Mouse (Mus musculus) brain, adult 2 months (tissue): Measurements from ENCODE around the gene Nckap1l.
"Not testable (repeated sequence)": the region's sequence is repeated elsewhere in the genome, so short reads cannot be mapped to it uniquely, and the experiment has no call there.

Source experiments
- DNase-seq: peaks from one replicate; pipeline ENCODE4 v3.0.0; 2011; ENCODE audit warnings: low read depth, low spot score

Nckap1l gene

DNA sequence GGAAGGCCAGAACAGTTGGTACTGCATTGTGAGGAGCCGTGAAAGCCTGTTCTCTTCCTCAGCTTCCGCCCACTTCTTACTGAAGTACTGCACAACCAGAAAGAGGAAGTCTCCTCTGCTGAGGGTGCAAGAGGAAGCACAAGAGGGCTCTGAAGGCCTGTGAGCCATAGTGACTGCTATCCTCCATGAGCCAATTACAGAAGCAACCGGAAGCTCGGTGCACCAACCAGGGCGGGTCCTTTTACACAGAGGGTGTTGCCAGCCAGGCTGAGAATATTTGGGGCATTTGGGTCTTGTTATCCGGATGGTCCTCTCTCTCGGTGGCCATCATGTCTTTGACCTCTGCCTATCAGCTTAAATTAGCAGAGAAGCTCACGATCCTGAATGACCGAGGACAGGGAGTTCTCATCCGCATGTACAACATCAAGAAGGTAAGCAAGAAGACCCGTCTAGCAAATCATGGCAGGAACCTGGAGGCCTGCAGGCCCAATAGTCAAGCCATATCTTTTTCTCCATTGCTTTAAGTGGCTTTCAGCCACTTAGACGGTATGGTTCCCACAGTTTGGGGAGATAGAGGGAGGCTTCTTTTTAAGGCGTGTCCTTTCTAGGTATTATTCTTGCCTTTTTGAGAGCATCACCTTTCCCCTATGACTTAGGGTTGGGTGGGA is at the start of gene Nckap1l:
Gene Nckap1l (plus strand): TSS at position 244 of the 668 bp plus-strand sequence.
- peak; percentile 58 for DNase-seq

DNA sequence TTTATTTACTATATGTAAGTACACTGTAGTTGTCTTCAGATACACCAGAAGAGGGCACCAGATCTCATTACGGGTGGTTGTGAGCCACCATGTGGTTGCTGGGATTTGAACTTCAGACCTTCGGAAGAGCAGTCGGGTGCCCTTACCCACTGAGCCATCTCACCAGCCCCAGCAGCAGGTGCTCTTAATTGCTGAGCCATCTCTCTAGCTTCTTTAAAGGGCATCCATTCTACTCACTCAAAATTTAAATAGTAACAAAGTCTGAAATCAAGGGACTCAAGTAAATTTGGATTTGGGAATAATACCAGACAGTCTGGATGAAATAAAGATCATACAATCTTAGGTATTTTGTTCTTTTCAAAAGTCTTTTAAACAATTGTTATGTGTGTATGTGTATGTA is 48.0 kb upstream of the Nckap1l start:
- not testable (repeated sequence) for DNase-seq

DNA sequence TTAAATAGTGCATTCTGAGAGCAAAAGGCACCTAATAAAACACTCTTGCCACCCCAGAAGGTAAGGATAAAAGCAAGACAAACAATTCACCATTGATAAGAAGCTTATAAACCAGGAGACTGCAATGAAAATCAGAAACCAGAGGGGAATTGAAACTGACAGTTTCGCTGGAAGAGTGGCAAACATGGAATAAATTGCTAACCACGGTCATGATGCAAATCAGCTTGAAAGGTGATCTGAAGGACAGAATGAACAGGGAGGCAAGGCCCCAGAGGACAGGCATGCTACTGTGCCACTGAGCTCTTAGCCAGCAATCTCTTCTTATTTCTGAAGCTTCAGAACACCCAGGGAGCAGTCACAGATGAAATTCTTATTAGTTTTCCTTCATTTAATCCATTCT is 26.6 kb upstream of the Nckap1l start:
- peak; percentile 6 for DNase-seq

DNA sequence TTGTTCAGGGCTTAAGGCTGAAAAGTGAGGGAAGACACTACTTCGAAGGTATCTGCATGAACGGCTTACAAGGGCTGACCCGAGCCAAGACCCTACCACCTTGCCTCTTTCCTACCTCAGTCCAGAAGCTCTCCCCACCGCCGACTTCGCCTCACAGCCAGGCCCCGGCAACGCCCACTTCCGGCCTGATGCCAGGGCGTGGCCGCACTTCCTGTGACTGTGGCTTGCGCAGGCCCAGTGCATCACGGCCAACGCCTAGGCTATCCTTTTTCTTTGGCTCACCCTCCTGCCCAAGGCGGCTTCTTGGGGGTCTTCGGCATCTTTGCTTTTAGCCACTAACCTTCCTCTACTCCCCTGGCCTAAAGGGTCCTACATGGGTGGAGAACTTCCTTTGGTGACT is 23.4 kb upstream of the Nckap1l start, which contains the start of gene Gtsf1:
Gene Gtsf1 (minus strand): TSS at position 230 of the 400 bp plus-strand sequence.
- no peak for DNase-seq

DNA sequence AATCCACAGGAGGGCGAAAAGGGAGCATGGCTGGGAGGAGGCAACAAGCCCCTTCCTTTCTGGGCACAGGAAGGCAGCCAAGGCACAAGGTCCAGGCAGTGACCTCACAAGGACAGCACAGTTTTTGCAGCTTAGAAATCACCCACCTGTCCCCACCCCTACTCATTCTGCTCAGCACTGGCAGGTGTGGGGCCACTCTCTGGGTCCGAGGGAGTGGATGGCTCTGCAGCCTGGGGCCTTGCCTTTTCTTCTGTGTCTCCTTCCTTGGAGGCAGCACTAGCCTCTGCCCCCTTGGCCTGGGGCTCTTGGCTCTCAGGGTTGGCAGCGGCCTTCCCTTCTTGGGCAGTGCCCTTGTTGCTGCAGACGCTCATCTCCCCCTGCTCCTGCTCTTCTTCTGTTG is 7.6 kb upstream of the Nckap1l start:
- not testable (repeated sequence) for DNase-seq

DNA sequence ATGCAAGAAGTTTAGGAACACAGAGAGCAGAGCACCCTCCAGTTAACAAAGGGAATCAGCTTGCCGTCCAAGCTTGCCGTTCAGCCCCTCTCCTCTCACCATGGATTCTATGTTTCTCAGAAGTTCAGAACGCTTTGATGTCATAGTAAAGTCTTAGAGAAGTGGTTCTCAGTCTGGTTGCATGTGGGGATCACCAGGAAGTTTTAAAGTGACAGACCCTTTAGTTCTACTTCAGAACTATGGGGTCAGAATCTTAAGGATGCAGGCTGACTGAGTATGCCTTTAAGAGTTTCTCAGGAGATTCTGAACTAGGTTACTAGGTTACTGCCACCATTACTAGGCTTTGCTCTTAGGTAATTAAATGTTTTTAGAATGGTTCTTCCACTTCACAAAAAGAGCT is 5.2 kb upstream of the Nckap1l start, which contains the start of gene Gtsf2:
Gene Gtsf2 (minus strand): TSS at position 101 of the 400 bp plus-strand sequence.
- DNase-seq = no peak

DNA sequence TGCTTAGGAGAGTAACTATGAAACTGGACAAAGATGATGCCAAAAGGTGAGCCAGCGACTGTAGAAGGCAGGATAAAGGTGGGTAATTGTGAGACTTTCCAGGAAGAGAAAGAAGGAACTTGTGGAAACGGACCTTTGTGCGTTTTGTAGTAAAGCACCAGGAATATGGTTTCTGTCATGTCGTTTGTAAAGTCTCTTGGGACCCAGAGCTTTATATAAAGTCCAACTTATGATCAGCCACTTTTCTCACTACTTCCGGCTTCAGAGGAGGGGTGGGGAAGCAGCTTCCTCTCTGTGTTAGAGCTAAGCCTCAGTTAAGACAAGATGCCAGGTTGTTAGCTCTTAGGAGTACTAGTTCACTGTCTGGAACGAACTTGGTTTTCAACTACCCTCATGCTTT is 855 bp downstream of the Nckap1l start:
- no peak for DNase-seq

DNA sequence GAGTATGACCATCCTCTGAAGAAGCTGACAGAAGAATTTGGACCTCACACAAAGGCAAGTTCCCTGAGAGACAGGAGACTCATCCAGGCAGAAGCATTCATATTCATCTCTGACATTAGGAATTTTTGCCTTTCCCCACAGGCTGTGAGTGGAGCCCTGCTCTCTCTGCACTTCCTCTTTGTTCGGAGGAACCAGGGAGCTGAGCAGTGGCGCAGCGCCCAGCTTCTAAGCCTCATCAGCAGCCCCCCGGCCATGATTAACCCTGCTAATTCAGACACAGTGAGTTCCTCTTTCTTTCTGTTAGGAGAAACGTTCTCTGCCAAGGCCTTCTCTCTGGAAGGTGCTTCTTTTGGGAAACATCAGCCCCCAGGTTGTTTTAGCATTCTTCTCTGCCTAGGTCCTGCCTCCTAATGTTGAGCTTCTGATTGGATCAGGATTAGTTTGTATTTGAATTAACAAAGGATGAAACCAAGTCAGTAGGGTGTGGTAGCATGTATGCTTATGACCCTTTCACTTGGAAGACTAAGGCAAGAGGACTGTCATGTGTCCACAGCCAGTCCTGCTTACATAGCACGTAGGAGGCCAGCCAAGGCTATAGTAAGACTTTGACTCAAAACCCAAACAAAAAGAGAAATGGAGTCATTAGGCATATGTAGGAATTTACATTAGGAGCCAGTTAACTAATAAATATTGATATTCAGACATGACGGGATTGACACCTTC is 9.1 kb downstream of the Nckap1l start:
- DNase-seq = peak; percentile 30

DNA sequence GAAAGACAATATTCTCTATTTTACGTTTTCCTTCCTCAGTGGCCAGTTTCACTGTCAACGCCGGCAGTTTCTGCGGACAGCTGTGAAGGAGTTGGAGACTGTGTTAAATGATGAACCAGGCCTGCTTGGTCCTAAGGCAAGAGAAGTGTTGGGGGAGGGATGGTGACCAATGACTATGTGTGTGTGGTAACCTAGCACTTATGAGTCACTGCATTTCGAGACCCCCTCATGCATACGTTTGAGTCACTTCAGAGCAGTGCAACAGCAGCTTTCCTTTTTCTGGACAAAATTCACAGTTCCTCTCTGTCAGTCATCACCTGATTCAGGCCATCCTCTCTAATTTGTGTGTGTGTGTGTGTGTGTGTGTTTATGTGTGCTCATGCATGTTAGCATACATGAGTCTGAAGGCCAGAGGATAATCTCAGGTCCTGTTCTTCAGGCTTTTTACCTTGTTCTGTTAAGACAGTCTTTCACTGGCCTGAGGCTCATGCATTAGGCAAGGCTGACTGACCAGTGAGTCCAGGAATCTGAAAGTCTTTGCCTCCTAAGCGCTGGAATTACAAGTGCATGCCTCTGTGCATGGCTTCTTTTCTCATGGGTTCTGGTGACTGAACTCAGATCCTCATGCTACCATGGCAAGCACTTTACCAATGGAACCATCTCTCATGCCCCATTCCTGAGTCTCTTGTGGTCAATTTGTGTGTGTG is 18.0 kb downstream of the Nckap1l start:
- DNase-seq = no peak

DNA sequence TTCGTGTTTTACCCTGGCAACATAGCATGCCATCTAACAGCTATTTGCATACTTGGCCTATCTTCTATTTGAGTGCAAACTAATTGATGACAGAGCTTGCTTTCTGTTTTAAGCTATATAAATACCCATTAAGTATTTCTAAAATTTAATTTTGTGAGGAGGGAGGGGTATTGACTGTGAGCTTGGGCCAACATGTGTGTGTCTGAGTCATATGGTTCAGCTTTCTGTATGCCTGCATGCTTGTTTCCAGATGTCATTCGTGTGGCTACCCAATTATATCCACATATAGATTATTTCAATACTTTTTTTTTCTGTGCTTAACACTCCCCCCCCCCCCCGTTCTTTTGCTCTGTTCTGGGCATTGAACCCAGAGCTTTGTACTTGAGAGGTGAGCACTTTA is 18.7 kb downstream of the Nckap1l start:
- DNase-seq = no peak

DNA sequence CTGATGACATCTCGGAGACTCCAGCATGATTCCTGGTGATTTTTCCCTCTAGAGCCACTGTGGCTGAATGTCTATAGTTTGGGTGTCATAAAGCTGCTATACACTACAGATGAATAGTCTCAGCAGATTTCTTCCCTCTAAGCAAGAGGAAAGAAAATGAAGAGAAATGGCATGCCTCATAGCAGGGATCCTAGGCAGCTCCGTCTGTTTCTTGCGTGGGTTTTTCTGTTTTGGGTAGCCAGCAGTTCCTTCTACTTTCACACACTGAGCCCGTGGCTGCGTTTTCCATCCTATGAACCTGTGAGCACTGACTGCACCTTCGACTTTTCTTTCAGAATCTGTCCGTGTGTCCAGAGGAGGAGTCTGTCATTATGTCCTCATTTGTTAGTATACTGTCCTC is 19.6 kb downstream of the Nckap1l start:
- peak; percentile 29 for DNase-seq

DNA sequence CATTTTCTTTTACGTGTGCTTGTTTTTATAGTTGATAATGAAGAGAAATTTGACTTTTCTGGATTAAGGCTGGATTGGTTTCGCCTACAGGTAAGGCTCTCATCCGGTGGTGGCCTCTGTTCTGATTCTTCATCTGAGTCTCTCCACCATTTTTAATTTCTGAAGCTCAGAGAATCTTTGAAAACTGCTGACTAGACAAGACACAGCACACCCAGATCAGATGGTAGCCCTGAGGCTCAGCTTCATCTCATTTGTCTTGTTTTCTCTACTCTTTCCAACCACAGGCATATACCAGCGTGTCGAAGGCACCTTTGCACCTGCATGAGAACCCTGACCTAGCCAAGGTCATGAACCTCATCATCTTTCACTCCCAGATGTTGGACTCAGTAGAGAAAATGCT is 20.2 kb downstream of the Nckap1l start:
- DNase-seq = no peak

DNA sequence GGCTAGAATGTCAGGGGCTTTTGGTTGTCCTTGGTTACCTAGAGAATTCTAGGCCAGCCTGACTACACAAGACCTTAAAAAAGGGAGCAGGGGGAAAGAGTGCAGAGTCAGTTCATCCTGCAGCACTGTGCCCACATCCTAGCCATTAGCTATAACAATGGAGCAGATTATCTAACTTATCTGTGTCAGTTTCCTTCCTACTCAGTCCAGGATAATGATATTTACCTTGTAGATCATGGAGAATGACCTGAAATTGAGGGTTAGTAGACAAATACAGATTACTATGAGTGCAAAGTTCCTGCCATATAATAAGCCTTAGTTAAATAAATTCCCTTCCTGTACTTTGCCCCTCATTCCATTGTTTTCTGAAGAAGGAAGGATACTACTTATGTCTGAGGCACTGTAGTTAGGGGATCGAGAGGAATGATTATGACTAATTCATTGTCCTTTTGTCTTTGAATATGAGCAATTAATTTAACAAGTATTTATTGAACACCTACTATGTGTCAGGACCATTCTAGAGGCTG is 25.5 kb downstream of the Nckap1l start:
- DNase-seq = no peak

DNA sequence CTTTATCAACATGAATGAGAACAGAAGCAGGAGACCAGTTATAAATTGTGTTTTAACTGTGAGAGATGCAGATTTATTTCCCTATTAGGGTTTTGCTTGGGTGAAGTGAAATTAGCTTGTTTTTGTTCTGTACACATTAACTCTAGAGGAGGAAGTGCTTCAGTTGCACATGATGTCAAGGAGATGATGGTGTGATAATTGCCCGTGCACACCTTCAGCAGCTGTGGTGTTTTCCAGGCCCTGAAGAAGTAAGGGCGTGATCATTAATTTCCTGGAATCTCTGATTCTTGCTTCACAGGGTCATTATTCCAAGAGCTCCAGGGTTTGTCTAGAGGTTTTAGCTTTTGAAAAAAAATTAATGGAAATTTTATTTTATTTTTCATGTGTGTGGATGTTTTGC is 26.5 kb downstream of the Nckap1l start:
- no peak for DNase-seq

DNA sequence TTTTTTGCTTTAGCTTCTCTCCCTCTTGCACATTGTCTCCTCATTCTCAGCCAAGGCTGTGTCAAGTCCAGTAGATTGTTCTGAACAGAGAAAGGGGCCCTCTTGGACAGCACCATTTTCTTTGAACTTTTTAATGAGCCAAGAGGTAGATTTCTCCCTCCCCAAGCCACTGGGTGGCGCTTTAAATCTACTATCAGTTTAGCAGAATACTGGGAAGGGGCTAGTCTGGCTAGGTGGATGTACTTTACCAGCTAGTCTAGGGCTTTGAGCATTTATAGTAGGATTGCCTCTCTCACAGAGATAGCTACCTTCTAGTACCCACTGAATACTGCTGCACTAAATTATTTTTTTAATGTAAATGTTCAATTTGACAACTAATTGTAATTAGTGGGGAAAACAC is 28.9 kb downstream of the Nckap1l start:
- peak; percentile 42 for DNase-seq

DNA sequence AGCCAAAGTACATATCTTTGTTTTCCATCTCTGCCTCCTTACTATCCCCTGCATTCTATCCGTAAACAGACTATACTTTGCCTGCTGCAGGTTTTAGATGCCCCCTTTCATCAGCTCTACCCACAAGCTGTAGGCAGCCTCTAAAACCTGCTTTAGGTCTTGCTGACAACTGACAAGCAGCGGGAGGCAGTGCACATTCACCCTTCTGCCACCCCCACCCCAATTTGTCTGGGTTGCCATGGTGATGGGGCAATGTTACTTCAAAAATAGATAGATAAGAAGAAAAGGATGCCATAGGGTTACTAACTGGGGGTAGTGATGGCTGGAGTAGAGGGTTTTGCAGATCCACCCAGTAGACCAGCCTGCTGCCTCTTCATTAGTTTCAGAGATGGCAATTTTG is 30.9 kb downstream of the Nckap1l start:
- DNase-seq = peak; percentile 50

DNA sequence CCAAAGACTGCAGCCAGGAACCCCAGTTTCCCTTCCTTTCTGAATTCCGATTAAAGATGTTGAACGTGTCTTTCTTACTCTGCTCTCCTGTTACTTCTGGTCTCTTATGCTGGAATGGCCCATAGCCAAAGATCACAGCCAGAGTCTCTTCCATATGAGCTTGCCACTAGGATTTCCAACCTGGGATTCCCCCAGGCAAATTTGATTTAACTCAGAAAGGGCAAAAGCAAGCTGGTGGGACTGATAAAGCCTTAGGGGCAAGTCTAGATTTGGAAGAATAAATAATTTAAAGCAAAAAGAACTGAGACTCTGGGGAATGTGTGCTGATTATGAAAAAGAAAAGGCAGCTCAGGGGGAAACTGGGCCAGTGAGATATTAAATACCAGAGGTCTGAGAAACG is 31.5 kb downstream of the Nckap1l start:
- no peak for DNase-seq

DNA sequence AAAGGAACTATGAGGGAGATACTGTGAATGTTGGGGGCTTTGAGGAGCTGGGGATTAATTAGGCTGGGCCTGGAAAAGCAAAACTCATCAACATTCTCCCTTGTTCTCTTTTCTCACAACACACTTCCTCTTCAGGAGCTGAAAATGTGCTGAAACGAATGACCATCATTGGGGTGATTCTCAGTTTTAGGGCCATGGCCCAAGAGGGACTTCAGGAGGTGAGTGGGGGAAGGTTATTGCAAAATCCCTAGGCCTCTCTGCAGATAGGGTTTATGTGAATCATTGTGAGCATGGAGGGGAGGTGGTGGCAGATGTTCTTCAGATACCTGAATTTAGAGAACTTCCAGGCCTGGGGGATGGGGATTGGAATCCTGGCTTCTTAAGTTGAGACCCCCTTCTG is 33.1 kb downstream of the Nckap1l start:
- DNase-seq = no peak

DNA sequence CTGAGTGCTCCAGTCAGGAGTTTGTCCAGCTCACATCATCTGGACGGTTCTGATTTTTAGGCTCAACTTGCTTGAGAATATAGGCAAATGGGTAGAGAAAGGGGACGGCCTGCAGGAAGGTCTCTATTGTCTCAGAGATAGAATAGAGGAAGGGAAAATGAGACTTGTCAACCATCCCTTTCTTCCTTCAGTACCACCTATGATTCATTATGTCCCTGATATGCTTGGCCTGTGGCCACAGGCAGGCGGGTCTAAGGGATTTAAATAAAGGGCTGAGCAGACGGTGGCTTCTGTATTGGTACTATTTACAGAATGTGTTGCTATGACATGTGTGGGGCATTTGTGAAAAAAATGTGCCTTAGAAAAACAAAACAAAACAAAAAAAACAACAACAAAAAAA is 34.7 kb downstream of the Nckap1l start:
- no peak for DNase-seq

DNA sequence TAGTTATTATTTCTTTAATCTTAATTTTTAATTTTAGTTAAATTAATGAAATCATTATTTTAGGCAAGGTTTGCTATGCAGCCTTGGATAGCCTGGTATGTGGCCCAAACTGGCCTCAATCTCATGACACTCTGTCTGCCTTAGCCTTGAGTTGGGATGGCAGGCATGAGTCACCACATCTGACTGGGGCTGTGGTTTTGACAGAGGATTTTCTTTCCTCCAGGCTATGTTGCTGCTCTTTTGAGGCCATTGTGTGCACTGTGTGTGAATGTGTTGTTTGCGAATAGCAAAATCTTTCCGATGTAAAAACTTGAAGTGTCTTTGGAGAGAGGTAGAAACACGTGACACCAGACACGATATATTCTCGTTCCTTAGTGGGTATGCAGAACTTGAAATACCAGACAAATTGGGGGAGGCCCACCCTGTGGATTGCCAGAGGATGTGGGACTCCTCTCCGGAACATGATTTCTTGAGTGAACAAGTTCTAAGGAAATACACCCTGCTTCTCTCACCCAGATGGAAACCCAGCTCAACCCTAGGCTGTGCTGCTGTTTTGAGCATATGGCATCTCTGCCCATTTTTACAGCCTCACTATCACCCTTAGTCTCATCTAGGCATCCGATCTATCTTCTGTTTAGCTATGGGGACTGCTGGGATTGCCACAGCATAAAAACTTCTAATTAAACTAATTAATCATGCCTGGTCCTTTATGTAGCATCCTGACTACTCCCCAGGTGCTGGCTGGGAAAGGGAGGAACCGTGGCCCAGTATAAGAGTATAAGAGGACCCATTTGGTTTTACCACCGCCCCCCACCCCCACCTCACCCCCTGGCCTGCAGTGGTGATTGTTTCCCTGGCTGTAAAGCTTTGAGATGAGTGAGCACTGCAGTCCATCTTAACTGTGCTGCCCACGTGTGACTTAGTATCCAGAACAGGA is 42.9 kb downstream of the Nckap1l start:
- DNase-seq = no peak

DNA sequence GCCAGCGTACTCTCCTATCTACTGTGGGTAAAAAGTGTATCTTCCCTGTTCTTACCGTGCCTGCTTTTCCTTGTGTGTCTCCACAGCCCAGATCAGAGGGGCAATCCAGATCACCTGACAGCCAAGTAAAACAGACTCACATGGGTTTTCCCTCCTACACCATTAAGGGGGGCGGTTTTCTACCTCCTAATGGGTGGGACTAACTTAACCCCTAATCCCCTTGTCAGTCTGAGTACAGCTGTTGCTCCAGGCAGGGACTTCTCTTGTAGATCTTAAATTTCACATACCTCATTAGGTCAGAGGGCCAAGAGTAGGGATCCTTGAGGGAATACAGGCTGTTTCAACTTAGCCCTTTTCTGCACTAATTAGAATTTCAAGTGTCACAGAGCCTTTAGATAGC is 44.6 kb downstream of the Nckap1l start:
- DNase-seq = no peak
